Mouse (Mus musculus) ovary, postnatal 10 days (tissue): ENCODE results near the gene Trim65.
"Not testable (repeated sequence)": the region's sequence is repeated elsewhere in the genome, so short reads cannot be mapped to it uniquely, and the experiment has no call there.

Source experiments
- DNase-seq: peaks from one replicate; pipeline ENCODE4 v3.0.0; 2022; ENCODE audit warnings: low spot score

Gene Trim65

DNA sequence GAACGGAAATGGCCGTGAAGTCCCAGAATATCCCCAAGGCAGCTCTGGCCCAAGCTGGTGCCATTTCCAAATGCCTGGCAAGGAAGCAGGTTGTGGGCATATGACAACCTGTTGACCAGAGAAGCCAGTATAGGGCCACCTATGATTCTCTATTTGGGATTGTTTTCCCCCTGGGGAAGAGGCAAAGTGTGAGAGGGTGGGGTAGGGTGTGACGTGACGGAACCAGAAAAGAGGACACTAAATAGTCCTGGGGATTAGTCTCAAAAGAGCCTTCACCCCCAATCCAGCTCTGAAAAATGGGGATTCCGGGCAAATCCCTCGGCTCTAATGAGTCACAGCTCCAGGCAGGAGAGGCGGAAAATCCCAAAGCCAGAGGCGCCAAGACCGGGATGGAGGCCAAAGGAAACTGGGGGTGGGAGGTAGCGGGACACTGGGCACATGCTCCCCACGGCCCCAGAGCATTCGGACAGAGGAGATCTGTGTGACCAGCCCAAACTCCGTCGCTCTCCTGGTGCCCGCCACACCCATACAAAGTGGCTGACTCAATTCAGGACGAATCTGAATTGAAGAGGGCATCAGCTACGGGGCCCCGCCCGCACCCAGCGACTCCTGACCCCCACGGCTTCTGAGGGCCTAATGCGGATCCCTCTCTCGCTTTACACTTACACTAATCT is 22.3 kb downstream of the Trim65 start:
- no peak for DNase-seq

DNA sequence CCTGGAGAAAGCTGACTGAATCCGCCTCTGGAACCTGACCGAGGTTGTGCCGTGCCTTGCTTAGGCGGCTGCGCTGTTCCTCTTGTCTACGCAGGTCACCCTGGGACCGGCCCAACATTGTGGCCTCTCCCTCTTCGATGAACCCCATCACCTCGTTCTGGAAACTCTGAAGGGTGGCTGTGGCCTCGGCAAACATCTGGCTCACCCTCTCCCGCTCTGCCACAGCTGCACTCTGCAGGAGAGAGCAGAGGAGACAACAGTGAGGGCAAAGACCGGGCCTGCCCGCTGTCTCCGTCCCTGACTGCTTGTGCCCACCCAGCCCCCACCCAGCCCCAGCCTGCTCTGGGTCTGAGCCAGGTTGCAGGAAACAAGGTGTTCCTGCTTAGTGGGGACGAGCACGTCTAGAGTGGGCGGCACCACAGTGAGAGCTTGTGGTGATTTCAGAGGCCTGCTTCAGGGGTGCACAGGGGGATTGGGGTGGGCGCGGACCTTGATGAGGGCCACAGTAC is 23.1 kb downstream of the Trim65 start:
- no peak for DNase-seq

DNA sequence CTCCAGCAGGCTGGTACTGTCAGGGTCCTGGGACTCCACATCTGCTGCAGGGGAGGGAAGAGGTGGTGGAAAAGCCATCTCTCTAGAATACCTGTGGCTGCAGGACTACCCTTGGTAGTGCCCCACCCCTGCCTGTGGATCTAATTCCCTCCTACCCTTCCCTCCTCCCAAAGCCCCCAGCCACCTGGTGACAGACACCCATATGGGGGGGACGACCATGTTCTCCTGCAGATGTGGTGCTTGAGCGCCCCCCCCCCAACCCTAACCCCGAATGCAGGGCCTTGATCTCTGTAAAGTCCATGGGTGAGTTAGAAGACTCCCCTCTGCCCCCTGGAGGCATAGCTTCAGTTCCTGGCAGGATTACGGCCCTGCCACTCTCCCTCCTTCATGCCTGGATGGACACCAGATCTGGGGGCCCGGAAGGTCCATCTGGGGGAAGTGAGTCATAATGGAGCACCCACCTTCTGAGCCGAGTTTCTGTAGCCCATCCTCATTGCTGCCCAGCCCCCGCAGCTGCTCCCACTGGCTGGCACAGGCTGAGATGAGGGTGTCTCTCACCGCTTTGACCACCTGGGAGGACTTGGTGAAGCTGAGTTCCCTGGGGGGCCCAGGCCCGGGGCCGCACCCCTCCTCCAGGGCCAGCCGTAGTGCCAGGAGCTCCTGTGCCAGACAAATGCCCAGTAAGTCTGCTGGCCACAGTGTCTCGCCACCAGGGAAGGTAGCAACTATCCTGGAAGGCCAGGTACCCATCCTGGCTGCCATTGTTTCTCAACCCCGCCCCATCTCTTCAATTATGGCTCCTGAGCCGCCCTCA is 23.8 kb downstream of the Trim65 start:
- DNase-seq: no peak

DNA sequence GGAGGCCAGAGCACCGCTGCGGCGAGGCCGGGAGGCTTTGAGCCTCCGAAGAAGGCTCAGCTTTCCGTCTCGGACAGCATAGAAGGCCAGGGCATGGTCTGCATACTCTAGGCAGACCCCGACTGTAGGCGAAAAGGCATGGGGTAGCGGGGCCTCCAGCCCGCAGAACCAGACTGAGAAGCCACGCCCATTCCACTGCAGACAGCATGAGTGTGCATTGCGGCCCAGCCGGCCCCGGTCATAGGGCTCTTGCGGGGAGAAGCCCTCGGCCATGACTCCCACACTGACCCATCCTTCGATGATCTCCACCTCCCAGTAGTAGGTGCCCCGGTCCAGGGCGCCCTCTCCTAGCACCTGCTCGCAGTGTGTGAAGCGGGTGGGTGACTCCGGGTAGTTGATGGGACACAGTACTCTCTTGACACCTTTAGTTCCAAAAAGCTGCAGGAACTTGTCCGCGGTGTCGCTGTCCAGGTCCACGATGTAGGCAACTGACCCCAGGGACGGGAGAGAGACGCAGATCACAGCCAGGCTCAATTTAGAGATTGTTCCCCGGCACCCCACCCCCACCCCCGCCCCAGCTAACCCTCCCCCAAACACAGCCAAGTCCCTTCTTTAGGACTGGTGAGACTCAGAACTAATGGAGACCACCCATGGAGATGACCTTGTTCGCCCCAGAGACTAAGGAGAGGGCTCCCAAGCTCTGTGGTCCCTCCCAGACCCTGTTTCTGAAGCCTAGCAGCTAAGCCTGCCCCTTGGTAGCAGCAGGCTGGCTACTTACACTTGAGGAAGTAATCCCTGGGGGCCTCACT is 24.6 kb downstream of the Trim65 start:
- no peak for DNase-seq

DNA sequence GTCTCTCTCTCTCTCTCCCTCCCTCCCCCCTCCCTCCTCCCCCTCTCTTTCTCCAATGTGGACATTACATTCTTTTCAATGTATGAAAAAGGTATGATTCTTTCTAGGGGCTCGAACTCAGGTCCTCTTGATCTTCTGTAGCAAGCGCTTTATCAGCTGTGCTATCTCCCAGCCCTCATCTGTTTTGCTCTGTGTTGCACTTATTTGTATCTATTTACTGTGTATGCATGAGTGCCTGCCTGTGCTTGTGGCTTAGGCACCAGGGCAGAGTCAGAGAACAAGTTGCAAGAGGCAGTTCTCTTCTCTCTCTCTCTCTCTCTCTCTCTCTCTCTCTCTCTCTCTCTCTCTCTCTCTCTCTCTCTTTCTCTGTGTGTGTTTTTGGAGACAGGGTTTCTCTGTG is 25.9 kb downstream of the Trim65 start:
- no peak for DNase-seq

DNA sequence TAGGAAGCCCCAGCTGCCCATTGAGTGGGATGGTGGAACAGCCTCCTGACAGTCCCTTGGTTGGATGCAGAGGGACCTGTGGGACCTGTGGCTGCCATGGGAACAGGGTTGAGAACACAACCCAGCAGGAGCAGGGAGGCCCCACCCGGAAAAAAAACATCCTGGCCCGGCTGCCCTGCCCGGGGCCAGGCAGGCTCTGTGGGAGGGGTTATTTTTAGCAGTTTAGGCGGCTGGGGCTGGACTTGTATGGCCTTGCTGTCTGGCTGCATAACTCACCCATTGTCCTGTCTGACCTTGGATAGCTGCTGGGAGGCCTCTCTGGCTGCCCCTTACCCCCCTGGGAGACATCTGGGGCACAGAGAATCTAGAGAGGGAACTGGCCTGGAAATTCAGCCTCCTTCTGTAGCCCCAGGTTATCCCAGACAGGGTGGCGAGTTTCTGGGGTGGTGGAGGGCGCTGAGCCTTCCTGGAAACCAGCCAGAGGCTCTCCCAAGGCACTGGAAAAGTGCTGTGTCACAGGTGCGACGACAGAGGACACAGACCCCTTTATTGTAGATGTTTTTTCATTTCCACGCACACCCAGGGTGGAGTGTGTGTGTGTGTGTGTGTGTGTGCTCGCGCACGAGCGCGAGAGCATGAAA is 26.8 kb downstream of the Trim65 start:
- DNase-seq: no peak

DNA sequence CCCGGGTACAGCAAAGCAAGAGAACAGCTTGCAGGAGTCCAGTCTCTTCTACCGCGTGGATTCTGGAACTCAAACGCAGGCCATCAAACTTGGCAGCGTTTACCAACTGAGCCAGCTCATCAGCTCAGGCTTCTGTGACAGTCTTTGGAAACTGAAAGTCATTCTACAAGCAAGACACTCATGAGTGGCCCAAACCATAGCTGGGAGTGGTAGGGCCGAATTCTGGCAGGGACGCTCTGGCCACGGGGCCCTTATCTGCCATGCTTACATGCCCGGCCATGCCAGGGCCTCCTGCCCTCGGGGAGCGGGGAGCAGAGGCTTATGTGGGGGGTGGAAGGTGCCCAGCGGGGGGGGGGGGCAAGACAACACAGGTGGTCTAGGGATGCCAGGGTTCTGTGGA is 27.4 kb downstream of the Trim65 start:
- DNase-seq: no peak

DNA sequence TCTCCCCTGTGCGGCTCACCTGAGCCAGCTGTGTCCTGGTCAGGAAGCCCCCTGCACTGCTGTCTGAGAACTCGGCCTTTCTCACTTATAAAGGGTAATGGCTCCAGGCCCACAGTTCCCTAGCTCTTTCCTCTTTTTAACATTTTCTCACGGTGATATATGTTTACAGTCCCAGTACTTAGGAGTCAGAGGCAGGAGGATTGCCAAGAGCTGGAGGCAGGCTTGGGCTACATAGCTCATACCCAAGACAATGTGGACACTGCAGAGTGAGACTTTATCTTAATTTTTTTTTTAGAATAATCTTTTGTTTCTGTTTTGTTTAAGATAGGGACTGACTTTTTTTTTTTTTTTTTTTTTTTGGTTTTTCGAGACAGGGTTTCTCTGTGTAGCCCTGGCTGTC is 28.5 kb downstream of the Trim65 start:
- no peak for DNase-seq

DNA sequence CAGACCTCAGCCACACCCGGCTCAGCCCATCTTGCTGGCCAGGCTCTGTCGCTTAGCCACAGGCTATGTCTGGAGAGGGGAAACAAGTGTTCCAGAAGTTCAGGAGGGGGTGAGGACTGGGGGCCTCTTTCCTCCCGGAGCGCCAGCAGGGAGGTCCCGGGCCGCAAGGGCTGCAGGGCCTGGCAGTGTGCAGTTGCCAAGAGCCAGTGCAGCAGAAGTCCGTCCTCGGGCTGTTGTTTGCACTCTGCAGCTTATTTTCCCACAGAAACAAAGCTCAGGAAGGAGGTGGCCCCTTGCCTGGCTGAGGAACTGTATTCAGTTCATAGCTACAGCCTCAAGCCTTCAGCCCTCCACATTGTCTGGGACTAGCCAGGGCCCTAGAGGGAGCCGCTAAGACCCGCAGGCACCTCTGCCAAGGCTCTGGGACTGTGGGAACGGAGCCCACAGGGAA is 29.0 kb downstream of the Trim65 start:
- DNase-seq: no peak

DNA sequence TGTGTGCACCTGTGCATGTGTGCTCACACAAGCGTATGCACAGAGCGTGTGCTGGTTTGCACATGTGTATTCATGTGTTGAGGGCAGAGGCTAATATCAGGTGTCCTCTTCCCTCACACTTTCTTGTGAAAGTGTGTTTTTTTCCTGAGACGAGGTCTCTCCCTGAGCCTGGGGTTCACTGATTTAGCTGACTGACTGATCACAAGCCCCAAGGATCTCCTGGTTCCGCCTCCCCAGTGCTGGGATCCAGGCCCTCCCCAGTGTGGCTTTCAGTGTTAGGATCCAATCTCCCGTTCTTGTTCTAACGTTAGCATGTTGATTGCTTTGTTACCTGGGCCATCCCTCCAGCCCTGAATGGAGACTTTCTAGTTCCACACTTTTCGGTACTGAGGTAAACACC is 30.1 kb downstream of the Trim65 start:
- no peak for DNase-seq

DNA sequence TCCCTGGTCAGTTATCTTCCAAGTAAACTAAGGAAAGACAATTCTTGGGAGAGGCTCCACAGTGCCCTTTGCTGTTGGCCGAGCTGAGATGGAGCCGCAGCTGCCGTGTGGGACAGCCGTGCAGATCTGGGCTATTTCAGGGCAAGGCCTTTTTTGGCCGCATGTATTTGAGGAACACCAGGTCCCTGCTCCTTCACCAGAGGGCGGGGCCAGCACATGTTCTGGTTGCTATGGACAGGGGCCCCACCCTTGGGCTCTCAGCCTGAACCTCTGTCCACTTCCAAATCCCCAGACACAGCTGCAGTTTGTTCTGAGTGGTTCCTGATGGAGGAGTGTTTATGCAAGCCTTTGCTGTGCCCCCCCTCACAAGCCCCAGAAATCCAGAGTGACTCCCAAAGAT is 30.5 kb downstream of the Trim65 start:
- no peak for DNase-seq

DNA sequence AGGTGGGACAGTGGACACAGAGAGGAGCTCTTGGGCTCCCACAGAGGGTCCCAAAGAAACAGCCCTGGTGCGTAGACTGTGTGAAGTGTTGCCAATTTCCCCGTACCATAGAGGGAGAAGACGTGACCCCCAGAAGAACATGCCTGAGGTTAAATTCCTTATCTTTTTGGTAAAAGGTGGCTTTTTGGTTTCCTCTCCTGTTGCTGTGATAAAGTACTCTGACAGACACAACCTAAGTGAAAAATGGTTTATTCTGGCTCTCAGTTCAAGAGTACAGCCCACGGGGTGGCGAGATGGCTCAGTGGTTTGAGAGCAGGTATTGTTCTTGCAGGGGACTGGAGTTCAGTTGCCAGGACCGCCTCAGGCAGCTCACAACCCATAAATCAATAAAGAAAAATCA is 31.5 kb downstream of the Trim65 start:
- no peak for DNase-seq

DNA sequence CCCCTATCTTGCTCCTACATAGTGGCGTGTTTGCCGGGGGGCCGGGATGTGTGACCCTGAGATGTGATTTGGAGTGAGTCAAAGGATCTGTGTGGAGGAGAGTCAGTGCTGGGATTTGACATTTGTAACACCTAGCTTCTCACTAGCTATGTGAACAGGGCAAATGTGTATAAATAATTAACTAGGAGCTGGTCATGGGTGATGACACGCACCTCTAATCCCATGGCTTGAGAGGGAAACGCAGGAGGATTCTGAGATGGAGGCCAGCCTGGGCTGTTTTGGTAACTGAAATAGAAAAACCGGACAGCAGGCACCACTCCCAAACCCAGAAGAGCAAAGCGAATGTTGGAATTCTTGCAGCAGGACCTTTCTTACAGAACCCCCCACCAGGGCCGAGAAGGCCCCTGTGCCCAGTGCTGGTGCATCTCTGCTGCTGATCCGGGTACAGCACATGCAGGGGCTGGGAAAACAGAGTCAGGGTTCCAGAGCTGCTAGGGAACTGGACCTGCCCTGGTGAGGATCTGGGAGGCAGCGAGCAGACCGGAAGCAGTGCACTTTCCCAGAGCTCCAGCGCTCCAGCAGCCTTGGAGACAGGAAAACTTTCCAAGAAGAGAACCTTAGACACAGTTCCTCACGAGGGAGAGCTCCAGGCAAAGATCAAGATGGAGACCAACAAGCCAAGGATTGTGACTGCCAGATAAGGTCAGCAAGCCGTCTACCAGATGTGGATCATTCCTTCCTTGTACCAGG is 32.0 kb downstream of the Trim65 start:
- no peak for DNase-seq

DNA sequence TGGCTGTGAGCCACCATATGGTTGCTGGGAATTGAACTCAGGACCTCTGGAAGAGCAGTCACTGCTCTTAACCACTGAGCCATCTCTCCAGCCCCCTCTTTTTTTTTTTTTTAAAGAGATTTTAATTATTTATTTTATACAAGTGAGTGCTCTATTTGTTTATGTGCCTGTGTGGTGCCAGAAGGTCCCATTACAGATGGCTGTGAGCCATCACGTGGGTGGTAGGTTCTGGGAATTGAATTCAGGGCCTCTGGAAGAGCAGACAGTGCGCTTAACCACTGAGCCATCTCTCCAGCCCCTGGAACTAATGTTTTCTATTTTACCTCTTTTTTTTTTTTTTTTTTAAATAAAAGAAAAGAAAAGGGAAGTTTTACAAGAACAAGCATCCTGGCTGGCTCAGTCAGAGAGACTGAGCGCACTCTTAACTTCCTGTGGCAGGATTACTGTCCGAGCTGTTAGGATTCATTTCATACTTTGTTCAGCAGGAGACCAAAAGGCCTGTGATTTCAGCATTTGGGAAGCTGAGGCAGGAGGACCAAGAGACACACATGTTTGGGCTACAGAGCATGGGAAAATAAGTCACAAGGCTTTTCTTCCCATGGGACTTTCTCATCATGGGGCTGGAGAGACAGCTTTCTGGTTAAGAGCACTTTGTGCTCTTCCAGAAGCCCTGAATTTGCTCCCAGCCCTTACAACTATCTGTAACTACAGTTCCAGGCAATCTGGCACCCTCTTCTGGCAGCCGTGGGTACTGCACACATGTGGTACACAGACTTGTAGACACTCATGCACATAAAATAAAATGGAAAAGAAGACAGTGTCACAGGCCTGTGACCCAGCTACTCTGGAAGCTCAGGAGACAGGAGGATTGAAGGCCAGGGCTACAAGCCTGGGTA is 34.5 kb downstream of the Trim65 start:
- DNase-seq: no peak

DNA sequence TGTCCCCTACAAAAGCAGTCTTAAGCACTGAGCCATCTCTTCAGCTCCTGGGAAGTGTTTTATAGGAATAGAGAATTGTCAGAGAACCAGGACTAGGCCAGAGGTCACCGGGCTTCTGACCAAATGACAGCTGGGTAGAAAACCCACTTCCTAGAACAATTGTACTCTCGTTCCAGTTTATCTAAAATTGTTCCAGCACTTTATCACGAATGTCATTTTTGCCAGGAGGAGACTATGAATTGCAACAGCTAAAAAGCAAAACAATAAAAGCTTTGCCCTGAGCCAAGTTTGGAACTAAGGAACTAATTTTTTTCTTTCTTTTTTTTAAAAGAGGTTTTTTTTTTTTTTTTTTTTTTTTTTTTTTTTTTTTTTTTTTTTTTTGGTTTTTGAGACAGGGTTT is 35.4 kb downstream of the Trim65 start:
- no peak for DNase-seq

DNA sequence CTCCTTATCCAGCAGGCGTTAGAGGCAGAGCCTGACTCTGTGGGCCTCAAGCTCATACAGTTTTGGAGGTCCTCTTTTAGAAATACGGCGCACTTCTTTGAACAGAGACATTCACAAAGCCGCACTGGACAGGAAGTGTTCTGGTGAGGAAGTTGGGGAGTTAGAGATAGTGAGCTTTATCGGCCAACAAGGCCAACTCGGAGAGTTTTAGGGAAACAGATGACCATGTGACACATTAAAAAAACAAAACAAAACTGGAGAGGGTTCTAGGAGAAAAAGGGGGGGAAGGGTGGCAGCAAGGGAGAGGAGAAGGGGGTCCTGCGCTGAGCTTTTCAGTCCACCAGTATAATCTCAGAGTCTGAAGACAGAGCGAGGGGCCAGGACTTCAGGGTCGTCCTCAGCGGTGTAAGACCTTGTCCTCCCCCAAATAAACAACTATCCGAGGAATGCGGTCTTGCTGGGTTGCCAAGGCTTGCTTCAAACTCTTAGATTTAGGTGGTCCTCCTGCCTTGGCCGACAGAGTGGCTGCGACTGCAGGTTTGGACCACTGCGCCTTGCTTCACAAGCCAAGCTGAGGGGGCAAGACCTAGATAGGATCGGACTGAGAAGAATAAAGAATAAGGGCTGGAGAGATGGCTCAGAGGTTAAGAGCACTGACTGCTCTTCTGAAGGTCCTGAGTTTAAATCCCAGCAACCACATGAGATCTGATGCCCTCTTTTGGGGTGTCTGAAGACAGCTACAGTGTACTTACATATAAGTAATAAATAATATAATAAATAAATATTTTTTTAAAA is 37.0 kb downstream of the Trim65 start:
- DNase-seq: no peak

DNA sequence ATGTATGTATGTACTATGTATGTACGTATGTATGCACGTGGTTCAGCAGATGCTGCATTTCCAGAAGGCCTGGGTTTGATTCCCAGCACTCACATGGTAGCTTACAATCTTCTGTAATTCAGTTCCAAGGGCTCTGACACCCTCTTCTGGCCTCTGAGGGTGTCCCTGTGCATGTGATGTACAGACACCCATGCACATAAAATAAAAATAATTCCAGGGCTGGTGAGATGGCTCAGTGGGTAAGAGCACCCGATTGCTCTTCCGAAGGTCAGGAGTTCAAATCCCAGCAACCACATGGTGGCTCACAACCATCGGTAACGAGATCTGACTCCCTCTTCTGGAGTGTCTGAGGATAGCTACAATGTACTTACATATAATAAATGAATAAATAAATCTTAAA is 38.0 kb downstream of the Trim65 start:
- not testable (repeated sequence) for DNase-seq

DNA sequence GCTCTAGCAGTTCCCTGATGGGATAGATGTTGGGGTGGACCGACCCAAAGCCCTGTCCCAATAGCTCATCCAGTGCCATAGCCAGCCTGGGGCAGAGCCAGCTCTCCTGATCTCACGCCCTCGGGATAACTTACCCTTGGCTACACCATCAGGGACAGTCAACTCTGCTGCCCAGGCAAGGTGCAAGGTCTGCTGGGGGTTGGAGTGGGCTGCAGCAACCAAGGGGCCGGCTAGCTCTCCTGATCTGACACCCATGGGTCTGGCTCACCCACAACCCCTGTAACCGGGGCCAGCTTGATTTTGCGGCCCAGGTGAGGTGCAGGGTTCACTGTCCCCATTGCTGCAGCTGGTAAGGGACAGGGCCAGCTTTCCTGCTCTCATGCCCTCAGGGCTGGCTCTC is 39.3 kb downstream of the Trim65 start:
- no peak for DNase-seq

DNA sequence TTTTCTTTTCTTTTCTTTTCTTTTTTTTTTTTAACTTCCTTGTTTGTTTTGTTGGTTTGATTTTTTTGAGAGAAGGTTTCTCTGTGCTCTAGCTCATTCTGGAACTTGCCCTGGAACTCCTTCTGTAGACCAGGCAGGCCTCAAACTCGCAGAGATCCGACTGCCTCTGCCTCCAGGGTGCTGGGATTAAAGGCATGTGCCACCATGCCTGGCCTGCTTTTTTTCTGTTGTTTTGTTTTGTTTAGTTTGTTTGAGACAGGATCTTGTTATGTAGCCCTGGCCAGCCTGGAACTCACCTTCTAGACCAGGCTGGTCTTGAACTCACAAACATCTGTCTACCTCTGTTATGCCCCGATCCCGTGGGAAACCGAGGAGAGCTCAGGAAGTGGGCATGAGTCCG is 41.4 kb downstream of the Trim65 start:
- DNase-seq: no peak
